Mouse (Mus musculus): ENCODE measurements at regions not wholly inside any gene's neighbourhood (a gene's known extent, or its start where the extent isn't known, plus 50 kb on each side); places are given as distances from the start of the nearest gene placed in this dataset.

DNA sequence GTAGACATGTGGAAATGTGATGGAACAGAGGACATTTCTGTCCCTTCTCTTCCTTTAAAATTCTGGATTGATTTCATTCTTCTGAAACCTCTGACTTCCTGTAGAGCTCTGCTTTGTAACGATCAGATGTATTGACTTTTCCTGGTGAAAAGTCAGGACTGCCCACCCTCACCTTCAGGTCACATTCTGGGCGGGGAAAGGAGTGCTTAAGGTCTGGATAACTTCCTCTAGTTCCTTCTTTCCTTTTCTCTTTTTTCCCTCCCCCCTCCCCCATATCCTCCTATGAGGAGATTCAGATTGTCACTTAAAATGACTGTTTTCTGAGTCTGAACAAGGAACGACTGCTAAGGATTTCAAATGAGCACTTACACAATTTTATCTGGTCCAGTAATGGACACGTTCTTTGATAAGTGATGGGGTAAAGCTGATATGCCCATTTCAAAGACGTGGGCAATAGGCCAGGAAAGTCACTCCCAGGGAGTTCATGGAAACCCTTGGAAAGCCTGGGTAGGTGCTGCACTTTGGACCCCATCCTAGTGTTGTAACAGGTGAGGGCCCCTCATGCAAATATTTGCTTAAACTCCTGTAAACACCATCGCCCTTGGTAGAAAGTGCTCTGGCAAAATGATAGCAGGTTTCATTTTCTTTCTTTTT, 186.9 kb upstream of the Marcks start:
- DNase-seq (ENCODE audit: low read depth, low spot score) = no peak

DNA sequence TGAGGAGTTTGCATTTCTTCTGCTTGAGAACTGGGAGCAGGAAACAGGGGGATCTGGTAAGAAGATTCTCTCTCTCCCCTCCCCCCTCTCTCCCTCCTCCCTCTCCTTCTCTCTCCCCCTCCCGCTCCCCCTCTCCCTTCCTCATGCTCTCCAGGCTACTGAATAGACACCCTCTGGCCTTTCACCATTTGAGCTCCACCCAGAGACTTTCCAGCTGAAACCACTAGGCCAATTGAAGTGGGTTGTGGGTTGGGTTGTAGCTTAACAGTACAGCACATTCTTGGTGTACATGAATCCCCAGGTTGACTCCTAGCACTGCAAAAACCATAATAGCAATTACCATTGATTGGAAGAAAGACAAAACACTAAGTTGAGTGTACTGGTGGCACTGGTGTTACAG, 185.0 kb upstream of the Marcks start:
- DNase-seq (ENCODE audit: low read depth, low spot score) = peak; percentile 5

DNA sequence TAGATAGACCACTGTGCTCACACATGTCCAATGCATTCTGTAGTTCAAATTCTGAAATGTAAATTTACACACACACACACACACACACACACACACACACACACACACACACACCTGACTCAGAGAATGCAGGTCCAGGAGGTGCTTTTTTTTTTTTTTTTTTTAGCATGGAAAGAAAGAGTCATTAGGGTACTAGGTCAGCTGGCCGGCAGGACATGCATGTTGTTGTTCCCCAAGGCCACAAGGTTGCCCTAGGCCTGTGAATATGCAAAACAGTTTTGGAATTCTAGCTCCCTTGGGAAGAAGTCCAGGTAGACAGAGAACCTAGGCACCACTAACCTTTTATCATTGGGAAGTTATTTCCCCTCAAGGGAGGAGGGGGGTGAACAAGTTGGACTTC, 184.1 kb upstream of the Marcks start:
- DNase-seq (ENCODE audit: low read depth, low spot score) = no peak

DNA sequence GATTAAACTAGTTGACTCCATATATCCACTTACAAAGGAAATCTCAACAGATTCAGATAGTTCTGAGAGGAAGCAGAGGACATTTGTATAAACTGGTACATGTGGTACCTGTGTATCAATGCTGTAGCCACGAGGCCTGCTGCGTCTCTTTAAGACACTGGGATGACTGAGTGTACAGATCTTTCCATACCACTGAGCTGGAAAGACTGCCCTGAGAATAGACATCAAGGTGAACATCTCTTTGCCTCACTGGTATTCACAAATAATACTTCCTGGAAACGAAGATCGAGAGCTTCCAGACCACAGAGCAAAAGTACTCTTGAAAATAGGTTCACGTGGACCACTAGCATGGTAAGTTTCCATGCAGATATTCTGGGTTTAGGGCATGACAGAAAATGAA, 183.6 kb upstream of the Marcks start:
- no peak for DNase-seq (ENCODE audit: low read depth, low spot score)

DNA sequence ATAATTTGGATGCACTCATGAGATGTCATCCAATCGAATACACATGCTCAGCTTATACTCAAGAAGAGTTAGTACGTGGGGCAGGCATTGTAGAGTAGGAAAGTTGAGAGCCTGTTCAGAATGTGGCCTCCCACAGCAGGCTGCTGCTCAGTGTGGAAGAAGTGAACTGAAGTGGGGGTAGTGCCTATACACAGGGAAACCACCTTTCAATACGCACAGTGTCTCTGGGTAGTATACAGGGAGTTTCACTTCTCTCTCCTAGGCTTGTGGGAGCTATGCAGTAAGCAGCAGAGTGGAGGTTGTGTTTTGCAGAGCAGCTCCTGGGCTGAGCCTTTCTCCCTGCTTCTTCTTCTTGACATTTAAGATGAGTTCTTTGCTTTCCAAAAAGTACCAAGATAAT, 182.5 kb upstream of the Marcks start:
- DNase-seq (ENCODE audit: low read depth, low spot score) = peak; percentile 63

DNA sequence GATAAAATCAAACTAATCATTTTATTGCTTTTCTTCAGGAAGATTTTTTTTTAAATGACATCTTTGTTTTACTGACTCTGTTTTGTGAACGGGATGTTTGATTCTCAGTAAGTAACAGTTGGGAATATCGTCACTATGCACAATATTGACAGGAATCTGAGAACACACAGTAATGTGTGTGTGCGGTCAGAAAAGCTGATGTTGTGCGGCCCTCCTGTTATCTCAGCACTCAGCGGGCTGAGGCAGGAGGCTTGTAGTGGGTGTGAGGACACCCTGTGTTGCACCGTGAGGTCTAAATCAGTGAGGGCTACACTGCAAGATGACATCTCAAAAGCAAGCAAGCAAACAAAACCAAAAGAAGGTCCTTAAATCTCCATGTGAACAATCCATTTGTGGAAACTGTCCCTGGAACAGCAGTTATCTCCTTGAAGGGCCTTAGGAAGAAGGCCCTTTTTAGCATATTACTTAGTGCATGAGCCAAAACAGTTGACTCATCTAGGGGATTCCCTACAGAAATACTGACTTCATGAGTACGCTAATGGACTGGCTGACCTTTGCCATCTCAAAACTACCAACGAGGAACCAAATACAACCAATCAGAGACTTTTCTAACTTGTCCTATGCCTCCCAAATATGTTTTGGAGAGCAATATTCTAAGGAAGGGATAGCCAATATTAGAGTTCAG, 181.2 kb upstream of the Marcks start:
- DNase-seq (ENCODE audit: low read depth, low spot score) = peak; percentile 27

DNA sequence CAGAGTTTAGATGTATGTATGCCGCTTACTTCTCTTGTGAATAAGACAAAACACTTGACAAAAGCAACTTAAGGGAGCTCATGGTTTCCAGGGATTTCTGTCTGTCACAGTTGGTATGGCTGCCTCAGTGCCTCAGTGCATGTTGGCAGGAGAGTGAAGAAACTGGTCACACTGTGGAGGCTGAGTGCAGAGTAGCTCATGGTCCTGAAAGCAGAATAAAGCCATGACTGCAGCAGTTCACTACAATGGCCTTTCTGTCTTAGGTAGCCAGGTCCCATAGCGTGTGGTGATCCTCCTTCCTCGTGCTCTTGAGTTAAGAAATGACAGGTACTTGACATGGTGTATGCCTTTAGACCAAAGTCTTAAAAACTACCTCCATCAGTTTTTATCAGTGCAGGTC, 178.0 kb upstream of the Marcks start:
- no peak for DNase-seq (ENCODE audit: low read depth, low spot score)

DNA sequence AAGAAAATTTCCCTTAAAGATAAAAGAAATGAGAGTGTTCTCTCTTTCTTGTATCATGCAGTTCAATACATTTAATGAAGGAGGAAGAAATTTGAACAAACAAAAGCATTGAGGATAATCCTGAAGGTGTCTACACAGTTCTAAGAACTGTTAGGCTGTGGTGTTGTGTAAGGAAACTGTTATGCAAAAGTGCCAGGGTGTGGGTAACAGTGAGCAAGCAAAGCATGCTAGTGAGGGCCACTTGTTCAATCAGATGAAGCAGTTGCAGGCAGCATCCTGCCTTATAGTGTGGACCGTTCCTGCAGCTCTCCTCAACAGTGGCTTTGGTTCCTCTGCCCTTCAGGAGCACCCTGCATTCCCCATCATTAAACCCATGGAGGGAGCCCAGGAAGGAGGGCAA, 177.1 kb upstream of the Marcks start:
- no peak for DNase-seq (ENCODE audit: low read depth, low spot score)

DNA sequence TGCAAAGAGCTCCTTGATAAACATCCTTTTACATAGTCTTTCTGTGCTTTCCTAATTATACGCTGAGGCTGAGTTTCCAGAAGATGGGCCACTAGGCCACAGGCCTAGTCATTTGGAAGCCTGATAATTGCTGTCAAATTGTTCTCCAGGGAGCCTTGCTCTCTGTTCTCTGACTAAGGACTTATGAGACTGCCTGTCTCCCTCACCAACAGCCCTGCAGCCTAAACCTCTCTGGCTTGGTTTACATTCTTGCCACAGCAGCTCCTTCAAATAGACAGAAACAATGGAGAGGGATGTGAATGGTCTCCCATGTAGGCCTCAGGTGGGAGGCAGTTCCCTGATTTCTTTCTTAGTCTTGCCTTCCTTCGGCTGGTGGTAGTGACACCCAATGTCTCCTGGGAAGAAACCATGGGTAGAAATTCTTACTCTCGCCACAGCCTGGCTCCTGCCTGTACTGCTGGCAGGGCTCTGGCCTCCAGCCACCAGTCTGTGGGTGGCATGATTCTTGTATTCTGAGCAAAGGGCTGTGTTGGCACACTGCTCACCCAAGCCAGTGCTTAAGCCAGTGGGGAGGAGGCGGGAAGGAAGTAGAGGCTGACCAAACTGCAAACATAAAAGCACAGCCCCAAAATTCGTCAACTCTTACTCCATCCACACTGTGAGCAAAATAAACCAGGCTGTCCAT, 176.2 kb upstream of the Marcks start:
- no peak for DNase-seq (ENCODE audit: low read depth, low spot score)

DNA sequence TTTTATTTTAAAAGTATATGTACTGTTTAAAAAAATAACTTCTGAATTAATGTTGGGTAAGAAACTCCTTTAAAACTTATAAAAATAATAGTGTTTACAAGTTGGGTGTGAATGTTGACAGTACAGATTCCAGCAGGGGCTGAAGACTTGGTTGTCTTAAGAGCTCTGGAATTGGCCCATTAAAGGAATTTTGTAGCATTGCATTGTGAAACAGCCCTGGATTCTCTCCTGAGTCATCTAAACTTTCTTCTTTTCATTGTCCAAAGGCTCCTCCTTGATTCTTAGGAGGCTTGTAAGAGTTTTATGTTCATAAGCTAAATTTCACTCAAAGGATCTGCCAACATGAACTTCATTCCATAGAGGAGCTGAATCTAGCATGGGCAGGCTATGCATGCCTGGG, 174.7 kb upstream of the Marcks start:
- DNase-seq (ENCODE audit: low read depth, low spot score) = no peak

DNA sequence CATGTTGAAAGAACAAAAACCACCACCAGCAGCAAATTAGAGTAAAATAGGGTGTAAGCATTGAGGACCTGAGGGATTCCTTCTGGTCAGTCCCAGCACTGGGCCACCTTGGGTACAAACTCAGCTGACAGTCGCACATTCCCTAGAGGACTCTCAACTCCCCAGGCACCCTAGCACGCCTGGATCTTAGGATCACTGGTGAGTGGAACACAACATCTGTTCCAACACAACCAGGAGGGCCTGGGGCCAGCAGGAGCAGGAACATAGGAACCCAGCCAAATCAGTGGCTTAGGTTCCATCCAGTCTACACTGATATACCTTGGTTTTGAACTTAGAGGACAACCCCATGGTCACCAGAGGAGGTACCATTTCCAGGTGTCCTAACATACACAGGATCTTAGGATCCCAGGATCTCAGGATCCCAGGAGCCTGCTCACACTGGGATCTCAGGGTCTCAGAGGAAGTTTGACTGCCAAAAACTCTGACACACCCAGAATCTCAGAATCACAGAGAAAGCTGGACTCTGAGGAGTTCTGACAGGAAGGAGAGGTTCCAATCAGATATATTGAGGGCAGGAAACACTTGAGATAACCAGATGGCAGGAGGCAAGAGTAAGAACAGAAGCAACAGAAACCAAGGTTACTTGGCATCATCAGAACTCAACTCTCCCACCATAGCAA, 171.7 kb upstream of the Marcks start:
- DNase-seq (ENCODE audit: low read depth, low spot score) = no peak

DNA sequence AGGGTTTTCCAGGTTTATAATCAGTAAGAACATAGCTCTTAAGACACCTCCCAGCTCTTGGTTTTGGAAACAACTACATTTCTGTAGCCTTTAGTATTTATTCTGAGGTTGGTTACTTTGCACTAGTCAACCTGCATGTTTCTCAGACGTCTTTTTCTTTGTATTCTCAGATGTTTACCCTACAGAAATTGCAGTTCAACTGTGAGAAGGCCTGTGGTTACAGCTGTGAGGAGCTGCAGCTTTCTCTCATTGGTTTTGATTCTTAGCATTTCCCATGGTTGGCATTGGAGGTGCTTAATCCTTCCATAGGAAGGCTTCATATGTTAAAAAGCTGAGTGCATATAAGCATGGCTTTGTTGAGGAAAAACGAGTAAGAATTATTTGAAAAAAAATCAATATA, 165.9 kb upstream of the Marcks start:
- DNase-seq (ENCODE audit: low read depth, low spot score) = no peak

DNA sequence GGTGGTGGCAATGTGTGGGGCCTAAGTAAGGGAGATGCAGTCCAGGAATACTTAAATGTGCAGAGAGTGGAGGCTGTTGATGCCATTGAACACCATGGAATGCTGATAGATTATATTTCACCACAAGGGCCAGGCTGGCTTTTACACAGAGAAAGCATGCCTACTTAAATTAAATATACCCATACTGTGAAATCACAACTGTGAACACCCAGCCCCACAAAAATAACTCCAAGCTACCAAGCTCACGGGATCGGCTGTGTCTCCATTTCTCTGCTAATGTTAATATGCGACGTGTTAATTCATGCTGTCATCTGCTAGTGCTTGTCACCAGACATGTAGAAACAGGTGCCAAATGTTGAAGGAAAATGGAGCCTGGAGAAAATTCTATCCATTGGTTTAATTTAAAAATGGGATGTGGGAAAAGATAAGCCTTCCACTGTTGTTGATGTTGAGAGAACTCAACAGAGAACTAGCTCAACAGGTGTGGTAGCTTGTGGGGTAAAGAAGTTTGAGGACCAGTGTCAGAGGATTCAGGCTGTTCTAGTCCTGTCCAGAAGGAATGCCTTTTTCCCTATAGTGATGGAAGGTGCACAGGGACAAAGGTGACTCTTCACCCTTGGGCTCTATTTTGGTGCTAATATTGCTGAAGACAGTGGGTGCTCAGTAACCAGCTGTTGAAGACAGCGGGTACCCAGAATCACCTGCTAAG, 161.6 kb upstream of the Marcks start:
- no peak for DNase-seq (ENCODE audit: low read depth, low spot score)

DNA sequence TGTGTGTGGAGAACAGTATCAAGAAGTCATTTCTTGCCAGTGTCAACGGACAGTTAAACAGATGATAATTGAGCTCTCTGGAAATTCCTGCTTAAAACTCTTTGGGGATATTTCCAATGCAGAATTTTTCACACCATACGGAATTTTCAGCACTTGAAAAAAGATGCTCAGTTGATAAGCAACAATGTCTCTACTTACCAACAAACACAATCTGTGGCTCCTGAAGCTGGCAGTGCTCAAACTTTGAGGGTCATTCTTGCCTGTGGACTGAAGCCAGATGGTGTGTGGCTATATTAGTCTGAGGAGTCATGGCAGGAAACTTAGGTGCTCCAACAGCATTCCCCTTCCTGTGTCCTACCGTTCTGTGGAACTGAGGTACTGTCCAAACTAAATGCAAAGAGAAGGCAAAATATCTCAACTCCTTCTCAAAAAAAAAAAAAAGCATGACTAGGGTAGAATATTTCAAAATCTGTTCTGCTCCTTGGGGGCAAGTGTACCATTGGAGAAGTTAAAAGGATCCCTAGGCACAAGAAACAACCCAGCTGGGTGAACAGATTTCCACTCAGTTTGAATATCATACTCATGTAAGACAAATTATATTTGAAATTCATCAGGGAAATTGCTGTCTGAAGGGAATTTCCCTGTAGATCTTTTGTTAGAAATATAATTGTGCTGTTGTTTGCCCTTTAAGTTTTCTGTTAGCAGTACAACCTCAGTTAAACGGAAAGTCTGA, 160.1 kb upstream of the Marcks start:
- DNase-seq (ENCODE audit: low read depth, low spot score) = no peak

DNA sequence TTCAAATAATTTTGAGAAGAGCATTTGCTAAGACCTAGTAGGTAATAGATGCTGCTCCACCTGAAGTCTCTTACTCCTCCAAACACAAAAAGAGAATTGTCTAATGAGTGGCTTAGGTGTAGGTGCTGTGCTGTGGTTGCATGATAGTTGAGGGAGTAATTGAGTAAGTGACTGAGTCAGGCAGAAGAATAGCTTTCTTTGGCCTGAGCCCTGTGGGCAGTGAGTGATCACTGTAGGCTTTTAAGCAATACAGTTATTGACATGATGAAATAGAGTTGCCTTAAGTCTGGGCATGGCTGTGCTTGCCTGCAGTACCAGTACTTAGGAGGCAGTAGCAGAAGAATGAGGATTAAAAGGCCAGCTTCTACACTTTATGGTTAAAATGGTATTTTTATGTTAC, 155.5 kb upstream of the Marcks start:
- DNase-seq (ENCODE audit: low read depth, low spot score) = no peak

DNA sequence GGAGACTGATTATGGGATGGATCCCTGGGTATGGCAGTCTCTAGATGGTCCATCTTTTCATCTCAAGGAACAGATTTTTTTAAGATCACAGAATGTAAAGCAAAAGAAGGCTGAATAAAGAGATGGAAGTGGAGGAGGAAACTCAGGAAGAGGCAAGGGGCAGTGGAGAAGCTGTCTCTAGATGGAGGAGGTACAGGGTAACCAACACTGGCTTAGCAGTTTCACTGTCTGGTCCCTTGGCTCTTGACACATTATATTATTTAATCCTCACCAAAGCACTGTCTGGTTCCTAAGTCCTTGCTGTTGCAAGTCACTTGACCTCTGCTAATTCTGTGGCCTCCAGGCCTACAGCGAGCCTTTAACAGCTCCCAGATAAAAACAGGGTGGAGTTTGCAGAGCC, 154.6 kb upstream of the Marcks start:
- no peak for DNase-seq (ENCODE audit: low read depth, low spot score)

DNA sequence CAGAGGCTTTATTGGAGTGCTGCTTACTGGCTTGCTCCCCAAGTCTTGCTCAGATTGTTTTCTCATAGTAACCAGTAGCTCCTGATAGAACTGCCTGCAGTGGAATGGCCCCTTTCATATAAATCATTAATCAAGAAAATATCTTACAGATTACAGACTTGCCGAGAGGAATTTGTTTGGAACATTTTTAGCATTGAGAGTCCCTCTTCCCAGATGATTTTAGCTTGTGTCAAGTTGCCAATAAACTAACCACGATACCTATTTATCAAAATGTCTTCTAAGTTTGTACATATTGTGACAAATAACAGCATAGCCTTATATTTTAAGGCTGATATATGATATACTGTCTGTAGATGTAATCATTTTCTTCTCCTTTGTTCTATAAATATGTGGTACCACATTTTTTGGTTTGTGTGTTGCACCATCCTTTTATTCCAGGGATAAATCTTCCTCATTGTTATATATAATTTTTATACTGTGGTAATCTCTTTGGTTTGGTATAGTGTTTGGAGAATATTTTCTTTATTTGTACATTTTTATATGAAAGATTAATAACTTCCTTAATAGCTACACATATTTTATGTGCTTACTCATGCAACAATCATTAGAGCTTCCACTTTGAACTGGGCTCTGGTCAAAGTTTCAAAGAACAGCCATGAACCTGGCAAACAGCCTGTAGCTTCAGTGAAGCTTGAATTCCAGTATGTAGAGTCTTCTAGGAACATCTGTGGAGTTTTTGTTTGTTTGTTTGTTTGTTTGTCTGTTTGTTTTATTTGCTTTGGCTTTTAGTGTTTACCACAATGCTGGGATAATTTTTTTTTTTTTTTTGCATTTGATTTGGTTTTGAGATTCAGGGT, 153.1 kb upstream of the Marcks start:
- no peak for DNase-seq (ENCODE audit: low read depth, low spot score)

DNA sequence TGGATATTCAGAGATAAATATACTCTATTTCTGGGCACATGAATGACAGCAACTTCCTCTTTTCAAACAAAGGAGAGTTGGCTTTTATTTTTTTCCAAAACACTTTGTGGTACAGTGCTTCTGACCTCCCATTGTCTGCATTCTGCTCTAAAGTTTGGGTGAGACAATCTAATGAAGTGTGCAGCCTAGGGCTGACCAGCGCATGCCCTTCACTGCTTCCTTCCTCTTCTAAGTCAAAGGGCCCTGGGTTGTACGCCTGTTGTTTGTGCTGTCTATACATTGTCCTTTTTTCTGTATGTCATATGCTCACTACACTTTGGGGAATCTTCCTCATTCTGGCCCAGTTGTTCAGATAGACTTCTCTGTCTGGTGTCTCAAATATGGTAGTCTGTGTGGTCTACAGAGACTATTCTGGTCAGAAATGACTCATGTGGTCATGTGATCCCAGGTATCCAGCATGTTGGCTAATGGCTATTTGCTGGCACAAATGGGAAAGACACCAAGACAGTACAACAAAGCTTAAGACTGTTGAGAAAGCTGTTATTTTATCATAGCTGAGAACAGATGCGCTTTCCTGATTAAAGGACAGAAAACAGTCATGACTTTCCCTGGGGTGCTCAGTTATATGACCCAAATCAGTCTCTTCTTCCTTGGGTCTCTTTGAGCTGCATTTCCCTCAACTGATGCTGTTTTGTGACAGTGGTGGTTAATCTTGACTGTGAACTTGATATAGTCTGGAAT, 151.4 kb upstream of the Marcks start:
- DNase-seq (ENCODE audit: low read depth, low spot score) = no peak

DNA sequence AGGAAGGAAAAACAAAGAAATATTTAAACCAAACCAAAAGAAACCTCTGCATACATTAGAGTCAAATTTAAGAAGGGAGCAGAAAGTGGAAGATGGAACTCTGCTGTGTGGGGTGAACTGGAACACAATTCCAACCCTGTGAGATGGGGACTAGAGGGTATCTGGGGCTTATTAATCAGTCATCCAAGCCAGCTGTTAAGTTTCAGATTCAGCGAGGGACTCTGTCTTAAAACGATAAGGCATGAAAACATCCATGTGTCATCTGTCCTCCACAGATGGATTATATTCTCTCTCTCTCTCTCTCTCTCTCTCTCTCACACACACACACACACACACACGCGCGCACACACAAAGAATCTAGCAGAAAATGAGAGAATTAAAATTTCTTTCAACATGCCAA, 147.6 kb upstream of the Marcks start:
- no peak for DNase-seq (ENCODE audit: low read depth, low spot score)

DNA sequence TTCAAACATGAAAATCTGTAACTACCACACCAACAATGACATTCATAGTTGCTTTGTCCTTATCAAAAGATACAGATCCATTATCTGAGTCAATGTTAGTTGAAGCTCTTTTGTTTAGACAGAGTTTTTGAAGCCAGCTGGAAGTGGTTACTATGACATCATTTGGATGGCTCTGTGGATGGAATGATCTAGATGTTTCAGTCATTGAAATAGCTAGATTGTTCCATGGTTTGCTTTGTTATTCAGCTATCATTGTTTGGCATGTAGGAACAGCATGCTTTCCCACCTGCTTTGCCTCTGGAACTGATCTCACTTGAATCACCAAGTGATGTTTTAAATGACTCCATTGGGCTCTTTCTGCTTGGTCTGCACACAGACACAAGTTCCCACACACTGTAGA, 144.2 kb upstream of the Marcks start:
- DNase-seq (ENCODE audit: low read depth, low spot score) = no peak

Data from CD4-positive, CD25-positive, alpha-beta regulatory T cell, adult 2 months (primary cell).